Mouse (Mus musculus): ENCODE results near the gene Slc25a47.
A peak's percentile ranks its signal among the peaks of the same experiment; 100 is the strongest.

The Slc25a47 gene

GRCm38 (mm10) chr12:108835840-108836409, at the start of gene Slc25a47, which contains the start of gene Slc25a29:
Gene Slc25a47, plus strand, starts transcription at chr12:108836046.
Gene Slc25a29, minus strand, starts transcription at chr12:108835883.
- DNase-seq (ENCODE audit: low spot score in 2 of 2) = peak; percentile 93 to 96

- no peak for DNase-seq (ENCODE audit: low spot score in 2 of 2)
Observed at GRCm38 (mm10) chr12:108787329-108787728, 48.5 kb upstream of the Slc25a47 start.

GRCm38 (mm10) chr12:108792152-108792545, 43.7 kb upstream of the Slc25a47 start:
- peak; percentile 48 to 55 for DNase-seq (ENCODE audit: low spot score in 2 of 2)

GRCm38 (mm10) chr12:108792546-108793452, 43.0 kb upstream of the Slc25a47 start, which contains the start of gene Yy1:
Gene Yy1, plus strand, starts transcription at chr12:108792973.
- DNase-seq (ENCODE audit: low spot score in 2 of 2) = peak; percentile 95 to 98

- DNase-seq (ENCODE audit: low spot score in 2 of 2) = peak; percentile 16 to 18
Observed at GRCm38 (mm10) chr12:108793453-108793941, 42.3 kb upstream of the Slc25a47 start.

- peak; percentile 65 to 72 for DNase-seq (ENCODE audit: low spot score in 2 of 2)
Observed at GRCm38 (mm10) chr12:108794078-108794711, 41.7 kb upstream of the Slc25a47 start.

- DNase-seq (ENCODE audit: low spot score in 2 of 2) = no peak
Observed at GRCm38 (mm10) chr12:108794979-108795537, 40.8 kb upstream of the Slc25a47 start.

- no peak for DNase-seq (ENCODE audit: low spot score in 2 of 2)
Observed at GRCm38 (mm10) chr12:108801613-108802012, 34.2 kb upstream of the Slc25a47 start.

GRCm38 (mm10) chr12:108804388-108804787, 31.5 kb upstream of the Slc25a47 start:
- no peak for DNase-seq (ENCODE audit: low spot score in 2 of 2)

- DNase-seq (ENCODE audit: low spot score in 2 of 2) = no peak
Observed at GRCm38 (mm10) chr12:108808465-108808864, 27.4 kb upstream of the Slc25a47 start.

- no peak for DNase-seq (ENCODE audit: low spot score in 2 of 2)
Observed at GRCm38 (mm10) chr12:108809771-108810170, 26.1 kb upstream of the Slc25a47 start.

GRCm38 (mm10) chr12:108810309-108810708, 25.5 kb upstream of the Slc25a47 start:
- DNase-seq (ENCODE audit: low spot score in 2 of 2) = no peak

GRCm38 (mm10) chr12:108811133-108811532, 24.7 kb upstream of the Slc25a47 start:
- no peak for DNase-seq (ENCODE audit: low spot score in 2 of 2)

GRCm38 (mm10) chr12:108812463-108812862, 23.4 kb upstream of the Slc25a47 start:
- DNase-seq (ENCODE audit: low spot score in 2 of 2) = no peak

GRCm38 (mm10) chr12:108814470-108814869, 21.4 kb upstream of the Slc25a47 start:
- DNase-seq (ENCODE audit: low spot score in 2 of 2) = no peak

- DNase-seq (ENCODE audit: low spot score in 2 of 2) = no peak
Observed at GRCm38 (mm10) chr12:108816569-108816968, 19.3 kb upstream of the Slc25a47 start.

GRCm38 (mm10) chr12:108820461-108820860, 15.4 kb upstream of the Slc25a47 start:
- no peak for DNase-seq (ENCODE audit: low spot score in 2 of 2)

GRCm38 (mm10) chr12:108823036-108823435, 12.8 kb upstream of the Slc25a47 start:
- DNase-seq (ENCODE audit: low spot score in 2 of 2) = no peak

- no peak for DNase-seq (ENCODE audit: low spot score in 2 of 2)
Observed at GRCm38 (mm10) chr12:108824225-108824874, 11.5 kb upstream of the Slc25a47 start.

GRCm38 (mm10) chr12:108825561-108826224, 10.2 kb upstream of the Slc25a47 start:
- no peak for DNase-seq (ENCODE audit: low spot score in 2 of 2)

Data from urinary bladder, adult 18-20 months (tissue).